Mouse (Mus musculus) lung, adult 2 months (tissue): ENCODE measurements around the gene Foxp2.

Experiments used
- CTCF ChIP-seq: fragments of 200-500 bp; IDR thresholded peaks from 2 replicates; pipeline ENCODE4 v1.5.1; 2011; ENCODE audit warnings: mild to moderate bottlenecking, low read length, control low read depth; ENCODE audit not compliant: insufficient read depth
- POLR2A ChIP-seq: fragments of 200-500 bp; IDR thresholded peaks from 2 replicates; pipeline ENCODE4 v1.6.1; 2011; ENCODE audit warnings: low read depth, mild to moderate bottlenecking, control low read depth, low read length, borderline replicate concordance; ENCODE audit errors: extremely low read depth

GRCm38 (mm10) chr6:14899936-14900578, 1.1 kb upstream of the Foxp2 start:
- no peak for TF ChIP-seq CTCF
- TF ChIP-seq POLR2A = no peak
